Mouse (Mus musculus) NIH3T3 (cell line): ENCODE results near the gene Plekha6.

Experiments used
- DNase-seq: peaks from one replicate; pipeline ENCODE4 v3.0.0-alpha.2; 2012; ENCODE audit warnings: low read depth

Plekha6 gene

GRCm38 (mm10) chr1:133146014-133147009 is 17.7 kb upstream of the Plekha6 start:
- DNase-seq = peak; percentile 72

GRCm38 (mm10) chr1:133147324-133147723 is 16.7 kb upstream of the Plekha6 start:
- no peak for DNase-seq

- no peak for DNase-seq
Observed at GRCm38 (mm10) chr1:133148122-133148521, 15.9 kb upstream of the Plekha6 start.

GRCm38 (mm10) chr1:133150556-133150955 is 13.5 kb upstream of the Plekha6 start:
- no peak for DNase-seq

- DNase-seq = no peak
Observed at GRCm38 (mm10) chr1:133152213-133152612, 11.8 kb upstream of the Plekha6 start.

- DNase-seq = no peak
Observed at GRCm38 (mm10) chr1:133155270-133155669, 8.7 kb upstream of the Plekha6 start.

- peak; percentile 40 for DNase-seq
Observed at GRCm38 (mm10) chr1:133159128-133159564, 4.9 kb upstream of the Plekha6 start.

- no peak for DNase-seq
Observed at GRCm38 (mm10) chr1:133161559-133161958, 2.5 kb upstream of the Plekha6 start.

GRCm38 (mm10) chr1:133162046-133162445 is 2.0 kb upstream of the Plekha6 start:
- DNase-seq = no peak

- DNase-seq = no peak
Observed at GRCm38 (mm10) chr1:133162981-133163380, 1.0 kb upstream of the Plekha6 start.

GRCm38 (mm10) chr1:133164591-133165011 is 591 bp downstream of the Plekha6 start:
- DNase-seq = no peak

- no peak for DNase-seq
Observed at GRCm38 (mm10) chr1:133165111-133165510, 1.1 kb downstream of the Plekha6 start.

- DNase-seq = no peak
Observed at GRCm38 (mm10) chr1:133168318-133169060, 4.5 kb downstream of the Plekha6 start.

- no peak for DNase-seq
Observed at GRCm38 (mm10) chr1:133170196-133170595, 6.2 kb downstream of the Plekha6 start.

- DNase-seq = no peak
Observed at GRCm38 (mm10) chr1:133171357-133171756, 7.3 kb downstream of the Plekha6 start.

- peak; percentile 68 for DNase-seq
Observed at GRCm38 (mm10) chr1:133175150-133175549, 11.1 kb downstream of the Plekha6 start.

- DNase-seq = peak; percentile 83
Observed at GRCm38 (mm10) chr1:133177480-133178172, 13.6 kb downstream of the Plekha6 start.

GRCm38 (mm10) chr1:133178732-133179440 is 14.9 kb downstream of the Plekha6 start:
- DNase-seq = peak; percentile 28

- peak; percentile 76 for DNase-seq
Observed at GRCm38 (mm10) chr1:133181072-133182015, 17.3 kb downstream of the Plekha6 start.

- no peak for DNase-seq
Observed at GRCm38 (mm10) chr1:133182016-133182705, 18.2 kb downstream of the Plekha6 start.
